ENCODE assay signal across 17 mouse cellular contexts in the genomic region with DNA sequence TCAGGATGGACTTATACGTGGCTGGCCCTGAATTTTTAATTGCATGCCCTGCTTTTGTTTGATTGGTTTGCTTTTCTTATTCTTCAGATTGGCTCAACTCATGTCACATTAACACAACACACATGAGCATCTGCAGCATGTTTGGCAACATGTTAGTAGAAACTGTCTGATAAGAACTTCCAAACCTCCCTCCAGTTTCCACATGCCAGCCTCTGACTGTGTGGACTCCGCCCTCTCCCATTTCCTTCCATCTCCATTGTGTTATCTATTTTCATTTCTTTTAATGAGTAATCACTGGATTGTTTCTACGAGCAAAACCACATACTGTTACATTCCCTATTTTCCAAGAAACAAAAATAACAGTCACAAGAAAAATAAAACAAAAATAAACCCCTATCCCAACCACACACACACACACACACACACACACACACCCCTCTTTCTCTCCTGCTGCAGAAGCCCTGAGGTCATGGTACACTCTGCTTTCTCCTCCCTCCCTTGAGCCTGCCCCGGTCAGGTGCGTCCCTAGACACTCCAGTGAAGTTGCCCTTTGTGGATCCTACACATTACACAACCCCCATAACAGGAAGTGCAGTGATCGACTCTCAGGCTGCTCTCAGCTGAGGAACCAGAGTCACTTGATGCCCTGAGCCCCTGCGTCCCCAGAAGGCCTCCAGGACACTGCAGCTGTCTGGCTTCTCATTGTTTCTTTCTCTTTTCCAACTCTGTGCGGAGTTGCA. TPM values are rescaled to one million over a fixed set of nuclear protein-coding genes. Genes with fewer than 3 reads are reported as not detected.
A peak's percentile ranks its signal among the peaks of the same experiment; 100 is the strongest.
DNase-seq lines count a peak whose midpoint lies in the region; ATAC-seq and TF ChIP-seq lines count a peak whose summit lies in the region.
"Had no signal": no experiment of that assay in that cellular context is flagged by ENCODE, and none has a peak within 500 bp of the region (broad histone marks: within the 10 kb centered on the region; RNA-seq: fewer than 3 reads in every experiment).

No protein-coding gene starts in this region.

- no peak overlapping the region for H3K4me2 ChIP-seq in kidney, embryonic 16.5 days (replicated peaks; ENCODE audit: low read depth, low read length)
- no peak overlapping the region for H3K4me2 ChIP-seq in liver, embryonic 14.5 days (ENCODE audit: low read depth)
- H3K4me2 ChIP-seq in hindbrain, embryonic 14.5 days (replicated peaks): no peak overlapping the region

- no peaks in the 10 kb centered on the region for H3K9me3 ChIP-seq in kidney, embryonic 16.5 days (ENCODE audit: low read length)
- no peaks in the 10 kb centered on the region for H3K9me3 ChIP-seq in liver, embryonic 14.5 days (ENCODE audit: control insufficient read depth, low read length)
- H3K9me3 ChIP-seq in hindbrain, embryonic 14.5 days (ENCODE audit: control insufficient read depth, low read length): no peaks in the 10 kb centered on the region

- no peak for TF ChIP-seq CTCF in liver, embryonic 14.5 days (IDR thresholded peaks at IDR 0.05; ENCODE audit: low read depth)

- peak; percentile 92 for ATAC-seq in granulocyte monocyte progenitor cell, adult 5-6 weeks (replicated peaks; ENCODE audit: poor library complexity, severe bottlenecking)
- peak; percentile 59; the same call in 1 of the 2 replicates for ATAC-seq in kidney, embryonic 16.5 days (ENCODE audit: low FRiP score, low TSS enrichment)
- 0 out of 2 replicates have a peak, but pooled peaks have one; percentile 31 for ATAC-seq in liver, embryonic 14.5 days (ENCODE audit: insufficient read depth)
- ATAC-seq in hindbrain, embryonic 14.5 days (ENCODE audit: low FRiP score): no peak
- ATAC-seq: forebrain, postnatal 0 days; hindbrain, postnatal 0 days had no signal

- no peaks in the 10 kb centered on the region for H3K36me3 ChIP-seq in kidney, embryonic 16.5 days (ENCODE audit: insufficient read depth, low read length)
- H3K36me3 ChIP-seq in liver, embryonic 14.5 days (replicated peaks; ENCODE audit: control insufficient read depth, insufficient read depth, low read depth): no peaks in the 10 kb centered on the region
- no peaks in the 10 kb centered on the region for H3K36me3 ChIP-seq in splenic B cell, adult 2 months (ENCODE audit: control insufficient read depth, insufficient read depth, low read length, poor library complexity, severe bottlenecking)
- H3K36me3 ChIP-seq in hindbrain, embryonic 14.5 days (replicated peaks; ENCODE audit: control insufficient read depth, insufficient read depth): no peaks in the 10 kb centered on the region

- no peak overlapping the region for H3K9ac ChIP-seq in kidney, embryonic 16.5 days (replicated peaks; ENCODE audit: low read length)
- no peak overlapping the region for H3K9ac ChIP-seq in liver, embryonic 14.5 days (replicated peaks)
- no peak overlapping the region for H3K9ac ChIP-seq in hindbrain, embryonic 14.5 days
- H3K9ac ChIP-seq: forebrain, postnatal 0 days had no signal

- WGBS in kidney, embryonic 16.5 days: 47% methylated on average over 8 of the region's 8 CpGs
- 31% methylated on average over 8 of the region's 8 CpGs for WGBS in liver, embryonic 14.5 days (ENCODE audit: insufficient replicate concordance)
- WGBS in hindbrain, embryonic 14.5 days: 83% methylated on average over 8 of the region's 8 CpGs

- no peaks in the 10 kb centered on the region for H3K27me3 ChIP-seq in kidney, embryonic 16.5 days (ENCODE audit: insufficient read depth, low read length)
- H3K27me3 ChIP-seq in liver, embryonic 14.5 days (ENCODE audit: control insufficient read depth, insufficient read depth, low read length): no peaks in the 10 kb centered on the region
- H3K27me3 ChIP-seq in splenic B cell, adult 2 months (ENCODE audit: control insufficient read depth, insufficient read depth, low read length, poor library complexity, severe bottlenecking): no peaks in the 10 kb centered on the region
- H3K27me3 ChIP-seq in hindbrain, embryonic 14.5 days (ENCODE audit: control insufficient read depth, insufficient read depth, low read length): no peaks in the 10 kb centered on the region

- H3K27ac ChIP-seq in kidney, embryonic 16.5 days (ENCODE audit: low read length): no peak overlapping the region
- no peak overlapping the region for H3K27ac ChIP-seq in liver, embryonic 14.5 days
- no peak overlapping the region for H3K27ac ChIP-seq in hindbrain, embryonic 14.5 days
- H3K27ac ChIP-seq: hindbrain, postnatal 0 days had no signal

- no peak overlapping the region for H3K4me3 ChIP-seq in kidney, embryonic 16.5 days (ENCODE audit: low read length)
- no peak overlapping the region for H3K4me3 ChIP-seq in liver, embryonic 14.5 days (ENCODE audit: insufficient read depth in 1 of 2, low read depth in 2 of 2, low read length in 2 of 2)
- H3K4me3 ChIP-seq in hindbrain, embryonic 14.5 days (replicated peaks; ENCODE audit: low read length): no peak overlapping the region

- TF ChIP-seq EP300 in liver, embryonic 14.5 days (IDR thresholded peaks at IDR 0.05; ENCODE audit: low read depth): no peak

- no peak for DNase-seq in liver, embryonic 14.5 days (ENCODE audit: low read depth in 3 of 3, low spot score in 3 of 3)
- peak; percentile 16 for DNase-seq in splenic B cell, adult 2 months (ENCODE audit: low read depth, low spot score)
- DNase-seq in hindbrain, embryonic 14.5 days (ENCODE audit: low spot score): no peak
- no peak for DNase-seq in frontal cortex, postnatal 25 days (ENCODE audit: low spot score in 2 of 2)
- DNase-seq in thymus, postnatal 10 days (ENCODE audit: low spot score in 2 of 2): no peak
- DNase-seq: adrenal gland, postnatal 14 days; forebrain, postnatal 0 days; gastrocnemius, postnatal 36 days; layer of hippocampus, adult 9-11 months; left cerebral cortex, postnatal 4 days; right cerebral cortex, adult 18-20 months; thymus, adult 2 months had no signal

- H3K4me1 ChIP-seq in kidney, embryonic 16.5 days (ENCODE audit: insufficient read depth, low read length): peaks cover 14% of the 10 kb centered on the region
- H3K4me1 ChIP-seq in liver, embryonic 14.5 days (replicated peaks; ENCODE audit: control insufficient read depth in 2 of 2, insufficient read depth in 2 of 2, low read length in 1 of 2): peaks cover 0 to 13% of the 10 kb centered on the region in 2 experiments; a peak in 3 of 4 replicates
- no peaks in the 10 kb centered on the region for H3K4me1 ChIP-seq in hindbrain, embryonic 14.5 days (replicated peaks; ENCODE audit: control insufficient read depth, insufficient read depth, low read length)

RNA-seq across cellular contexts. Expression of gene Gkn3, which starts 4.9 kb away (rescaled TPM):
- not detected in 2 replicates for total RNA-seq in granulocyte monocyte progenitor cell, adult 5-6 weeks (2014; fragmentation: Nextera tagmentation)
- not detected in 2 replicates for total RNA-seq in granulocyte monocyte progenitor cell, adult 5-6 weeks (2017)
- polyA plus RNA-seq in kidney, embryonic 16.5 days (2015; fragmentation: Nextera tagmentation; extraction: Ambion mirVana): 0.35 and 0.56 TPM in 2 replicates
- 0.03 and 0.08 TPM in 2 replicates for polyA plus RNA-seq in liver, embryonic 14.5 days (2012; rRNA removed)
- polyA plus RNA-seq in liver, embryonic 14.5 days (2014; fragmentation: Nextera tagmentation; extraction: Ambion mirVana): not detected in 2 replicates
- 0.25 and 0.39 TPM in 2 replicates for polyA plus RNA-seq in hindbrain, embryonic 14.5 days (2014; fragmentation: Nextera tagmentation; extraction: Ambion mirVana)
- total RNA-seq: forebrain, postnatal 0 days; hindbrain, postnatal 0 days had no signal

RNA-seq across cellular contexts. Expression of gene Gkn2, which starts 20.5 kb away (rescaled TPM):
- not detected in 2 replicates for total RNA-seq in granulocyte monocyte progenitor cell, adult 5-6 weeks (2014; fragmentation: Nextera tagmentation)
- not detected in 2 replicates for total RNA-seq in granulocyte monocyte progenitor cell, adult 5-6 weeks (2017)
- not detected in 2 replicates for polyA plus RNA-seq in kidney, embryonic 16.5 days (2015; fragmentation: Nextera tagmentation; extraction: Ambion mirVana)
- polyA plus RNA-seq in liver, embryonic 14.5 days (2012; rRNA removed): not detected in 2 replicates
- not detected in 2 replicates for polyA plus RNA-seq in liver, embryonic 14.5 days (2014; fragmentation: Nextera tagmentation; extraction: Ambion mirVana)
- polyA plus RNA-seq in hindbrain, embryonic 14.5 days (2014; fragmentation: Nextera tagmentation; extraction: Ambion mirVana): not detected in 2 replicates
- total RNA-seq: adrenal gland, postnatal 14 days; forebrain, postnatal 0 days; gastrocnemius, postnatal 36 days; hindbrain, postnatal 0 days; left cerebral cortex, postnatal 4 days had no signal
- polyA plus RNA-seq: forebrain, postnatal 0 days; heart, embryonic 16.5 days; hindbrain, postnatal 0 days; neural tube, embryonic 14.5 days had no signal

RNA-seq across cellular contexts. Expression of gene Bmp10, which starts 35.2 kb away (rescaled TPM):
- not detected in 2 replicates for total RNA-seq in granulocyte monocyte progenitor cell, adult 5-6 weeks (2014; fragmentation: Nextera tagmentation)
- total RNA-seq in granulocyte monocyte progenitor cell, adult 5-6 weeks (2017): not detected in 2 replicates
- polyA plus RNA-seq in kidney, embryonic 16.5 days (2015; fragmentation: Nextera tagmentation; extraction: Ambion mirVana): not detected in 2 replicates
- 0.60 and 0.65 TPM in 2 replicates for polyA plus RNA-seq in liver, embryonic 14.5 days (2012; rRNA removed)
- 0.15 and 0.18 TPM in 2 replicates for polyA plus RNA-seq in liver, embryonic 14.5 days (2014; fragmentation: Nextera tagmentation; extraction: Ambion mirVana)
- polyA plus RNA-seq in hindbrain, embryonic 14.5 days (2014; fragmentation: Nextera tagmentation; extraction: Ambion mirVana): not detected in 2 replicates
- total RNA-seq: forebrain, postnatal 0 days; gastrocnemius, postnatal 36 days had no signal
- polyA plus RNA-seq: forebrain, postnatal 0 days; hindbrain, postnatal 0 days; neural tube, embryonic 14.5 days had no signal

RNA-seq across cellular contexts. Expression of gene Gkn1, which starts 42.9 kb away (rescaled TPM):
- not detected in 2 replicates for total RNA-seq in granulocyte monocyte progenitor cell, adult 5-6 weeks (2014; fragmentation: Nextera tagmentation)
- total RNA-seq in granulocyte monocyte progenitor cell, adult 5-6 weeks (2017): not detected in 2 replicates
- not detected in 2 replicates for polyA plus RNA-seq in kidney, embryonic 16.5 days (2015; fragmentation: Nextera tagmentation; extraction: Ambion mirVana)
- polyA plus RNA-seq in liver, embryonic 14.5 days (2012; rRNA removed): not detected in 2 replicates
- polyA plus RNA-seq in liver, embryonic 14.5 days (2014; fragmentation: Nextera tagmentation; extraction: Ambion mirVana): not detected in 2 replicates
- polyA plus RNA-seq in hindbrain, embryonic 14.5 days (2014; fragmentation: Nextera tagmentation; extraction: Ambion mirVana): not detected in 2 replicates
- total RNA-seq: adrenal gland, postnatal 14 days; forebrain, postnatal 0 days; gastrocnemius, postnatal 36 days; hindbrain, postnatal 0 days; left cerebral cortex, postnatal 4 days had no signal
- polyA plus RNA-seq: forebrain, postnatal 0 days; heart, embryonic 16.5 days; hindbrain, postnatal 0 days; neural tube, embryonic 14.5 days had no signal

RNA-seq across cellular contexts. Expression of gene Antxr1, which starts 58.0 kb away (rescaled TPM):
- 0.85 and 1.7 TPM in 2 replicates for total RNA-seq in granulocyte monocyte progenitor cell, adult 5-6 weeks (2014; fragmentation: Nextera tagmentation)
- 0.10 and 0.78 TPM in 2 replicates for total RNA-seq in granulocyte monocyte progenitor cell, adult 5-6 weeks (2017)
- polyA plus RNA-seq in kidney, embryonic 16.5 days (2015; fragmentation: Nextera tagmentation; extraction: Ambion mirVana): 5.2 and 5.5 TPM in 2 replicates
- polyA plus RNA-seq in liver, embryonic 14.5 days (2012; rRNA removed): 0.42 and 0.75 TPM in 2 replicates
- 0.27 and 0.40 TPM in 2 replicates for polyA plus RNA-seq in liver, embryonic 14.5 days (2014; fragmentation: Nextera tagmentation; extraction: Ambion mirVana)
- 4.7 and 5.5 TPM in 2 replicates for polyA plus RNA-seq in hindbrain, embryonic 14.5 days (2014; fragmentation: Nextera tagmentation; extraction: Ambion mirVana)
